Mouse (Mus musculus): ENCODE results near the gene Olfr1115.
"Not testable (repeated sequence)": the region's sequence is repeated elsewhere in the genome, so short reads cannot be mapped to it uniquely, and the experiment has no call there.

The Olfr1115 gene

GRCm38 (mm10) chr2:87247713-87248112 is at the start of gene Olfr1115:
Gene Olfr1115, plus strand, starts transcription at chr2:87248013.
- DNase-seq (ENCODE audit: low spot score) = no peak

GRCm38 (mm10) chr2:87208670-87209069 is 39.1 kb upstream of the Olfr1115 start, which contains the start of gene Olfr1113:
Gene Olfr1113, plus strand, starts transcription at chr2:87208970.
- DNase-seq (ENCODE audit: low spot score) = no peak

DNA sequence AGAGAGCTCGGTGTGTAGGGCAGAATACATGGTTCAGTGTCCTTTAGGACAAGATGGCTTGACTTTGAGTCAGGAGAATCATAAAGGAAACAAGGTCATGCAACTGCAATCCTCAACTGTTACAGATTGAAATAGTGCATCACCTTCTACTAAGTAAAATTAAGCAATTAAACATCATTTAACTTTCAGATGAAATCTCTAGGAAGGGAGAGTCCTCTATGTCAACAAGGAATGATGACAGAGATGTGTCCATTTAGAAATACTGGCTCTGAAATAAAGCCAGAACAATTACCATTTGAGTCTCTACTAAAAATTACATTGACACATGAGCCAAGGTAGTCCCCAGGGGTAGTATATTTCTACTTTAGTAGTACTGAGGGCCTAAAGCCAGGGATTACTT is 19.4 kb downstream of the Olfr1115 start, which contains the start of gene Olfr1116:
Olfr1116 (plus strand) TSS at position 301 of the 400 bp plus-strand sequence.
- DNase-seq (ENCODE audit: low spot score) = no peak

DNA sequence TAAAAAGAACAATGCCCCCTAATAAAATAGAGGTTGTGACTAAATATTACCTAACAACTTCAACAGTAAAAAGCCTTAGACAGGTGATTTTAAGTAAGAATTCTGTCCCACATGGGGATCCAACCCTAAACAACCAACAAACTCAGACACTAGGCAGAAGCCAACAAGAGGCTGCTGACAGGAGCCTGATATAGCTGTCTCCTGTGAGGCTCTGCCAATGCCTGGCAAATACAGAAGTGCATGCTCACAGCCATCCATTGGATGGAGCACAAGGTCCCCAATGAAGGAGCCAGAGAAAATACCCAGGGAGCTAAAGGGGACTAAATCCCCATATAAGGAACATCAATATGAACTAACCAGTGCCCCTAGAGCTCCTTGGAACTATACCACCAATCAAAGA is 46.2 kb downstream of the Olfr1115 start:
- not testable (repeated sequence) for DNase-seq (ENCODE audit: low spot score)

Measured in ovary, postnatal 36 days (tissue).